Mouse (Mus musculus): Measurements from ENCODE around the gene Cnksr1.
A peak's percentile ranks its signal among the peaks of the same experiment; 100 is the strongest.

The Cnksr1 gene

GRCm38 (mm10) chr4:134252911-134253721 is 14.9 kb upstream of the Cnksr1 start:
- DNase-seq (ENCODE audit: extremely low spot score, low read depth, low spot score), result no peak

GRCm38 (mm10) chr4:134252131-134252910 is 14.1 kb upstream of the Cnksr1 start:
- no peak for DNase-seq (ENCODE audit: extremely low spot score, low read depth, low spot score)

DNA sequence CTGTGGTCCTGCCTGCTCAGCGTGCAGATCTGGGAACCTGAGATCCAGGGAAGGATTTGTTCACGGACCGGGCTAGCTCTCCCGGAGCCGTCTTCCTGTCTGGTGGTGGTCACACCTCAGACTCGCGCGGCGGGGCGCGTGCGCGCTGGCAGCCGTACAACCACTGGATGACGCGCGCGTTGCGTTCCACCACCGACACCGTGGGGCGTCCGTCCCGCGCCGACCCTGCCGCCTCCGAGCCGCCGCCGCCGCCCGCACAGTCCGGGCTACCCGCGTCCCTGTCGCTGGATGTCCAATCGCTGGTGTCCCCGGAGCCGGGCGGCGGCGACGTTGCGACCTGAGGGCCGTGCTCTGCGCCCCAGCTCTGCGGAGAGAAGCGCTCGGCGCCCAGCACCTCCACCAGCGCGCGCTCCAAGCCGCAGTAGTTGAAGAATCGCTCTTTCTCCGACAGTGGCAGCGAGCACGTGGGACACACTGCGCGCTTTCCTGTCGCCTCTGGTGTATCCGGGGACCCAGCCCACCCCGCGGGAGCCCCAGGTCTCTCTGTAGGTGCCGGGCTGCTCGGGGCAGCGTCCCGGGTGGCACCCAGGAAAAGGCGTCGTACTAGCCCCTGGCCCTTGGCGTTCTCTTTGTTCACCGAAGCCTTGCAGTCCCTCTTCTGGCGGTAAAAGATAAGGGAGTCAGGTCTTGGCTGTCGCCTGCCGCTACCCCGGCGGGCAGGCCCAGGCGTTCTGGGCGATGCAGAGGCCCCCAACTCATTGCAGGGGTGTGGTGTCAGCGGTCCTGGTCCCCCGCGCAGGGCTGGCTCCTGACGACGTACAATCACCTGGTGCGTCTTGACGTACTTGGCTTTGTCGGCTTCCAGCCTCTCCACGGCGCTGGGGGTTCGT is 13.3 kb upstream of the Cnksr1 start:
- no peak for DNase-seq (ENCODE audit: extremely low spot score, low read depth, low spot score)

- no peak for DNase-seq (ENCODE audit: extremely low spot score, low read depth, low spot score)
These were observed 12.7 kb upstream of the Cnksr1 start for GRCm38 (mm10) chr4:134250930-134251240.

DNA sequence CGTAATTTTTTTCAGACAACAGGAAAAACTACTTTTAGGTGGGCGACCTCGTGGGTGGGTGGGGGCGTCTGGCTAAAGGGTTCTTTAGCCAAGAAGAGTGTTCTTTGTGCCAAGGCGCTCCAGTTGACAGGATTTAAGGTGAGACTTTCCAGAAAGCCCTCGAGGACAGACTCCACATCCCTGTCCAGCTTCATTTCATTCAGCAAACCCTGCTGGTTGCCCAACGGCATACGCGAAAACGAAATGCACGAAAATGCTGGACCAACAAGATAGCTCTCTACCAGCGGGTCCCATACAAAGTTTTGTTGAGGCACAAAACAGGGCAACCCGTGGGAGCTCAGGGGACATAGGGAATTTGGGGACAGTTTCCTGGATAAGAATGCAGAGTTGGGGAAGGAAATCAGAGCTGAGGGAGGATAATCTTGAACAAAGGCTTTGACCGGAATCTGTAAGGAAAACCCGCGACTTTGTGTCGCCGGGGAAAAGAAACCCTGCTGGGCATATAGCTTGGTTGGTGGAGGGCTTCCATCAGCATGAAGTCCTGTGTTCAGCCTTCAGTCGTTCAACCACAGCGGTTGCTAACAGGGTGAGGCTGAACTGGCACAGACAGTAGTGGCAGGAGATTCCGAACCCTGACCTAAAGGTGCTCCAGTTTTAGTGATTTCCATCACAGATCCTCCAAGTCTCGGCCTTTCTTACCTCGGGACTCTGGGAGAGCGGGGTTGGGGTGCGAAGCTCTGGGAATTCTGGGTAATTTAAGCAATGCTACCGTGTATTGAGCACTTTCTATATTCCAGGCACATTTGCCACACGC is 12.1 kb upstream of the Cnksr1 start:
- no peak for DNase-seq (ENCODE audit: extremely low spot score, low read depth, low spot score)

DNA sequence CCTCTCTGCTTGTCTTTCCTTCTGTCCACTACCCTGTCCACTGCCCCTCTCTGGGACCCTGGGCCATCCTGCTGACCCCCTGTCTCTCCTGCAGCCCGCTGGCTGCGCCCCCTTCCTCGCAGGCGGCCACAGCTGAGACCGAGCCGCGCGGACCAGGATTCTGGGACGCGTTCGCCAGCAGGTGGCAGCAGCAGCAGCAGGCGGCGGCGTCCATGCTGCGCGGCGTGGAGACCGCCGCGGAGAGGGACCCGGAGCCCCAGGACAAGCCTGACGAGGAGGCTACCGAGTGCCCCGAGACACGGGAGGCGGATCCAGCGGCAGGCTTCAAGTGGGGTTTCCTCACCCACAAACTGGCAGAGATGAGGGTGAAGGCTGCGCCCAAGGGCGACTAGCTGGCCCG is 11.5 kb upstream of the Cnksr1 start:
- no peak for DNase-seq (ENCODE audit: extremely low spot score, low read depth, low spot score)

DNA sequence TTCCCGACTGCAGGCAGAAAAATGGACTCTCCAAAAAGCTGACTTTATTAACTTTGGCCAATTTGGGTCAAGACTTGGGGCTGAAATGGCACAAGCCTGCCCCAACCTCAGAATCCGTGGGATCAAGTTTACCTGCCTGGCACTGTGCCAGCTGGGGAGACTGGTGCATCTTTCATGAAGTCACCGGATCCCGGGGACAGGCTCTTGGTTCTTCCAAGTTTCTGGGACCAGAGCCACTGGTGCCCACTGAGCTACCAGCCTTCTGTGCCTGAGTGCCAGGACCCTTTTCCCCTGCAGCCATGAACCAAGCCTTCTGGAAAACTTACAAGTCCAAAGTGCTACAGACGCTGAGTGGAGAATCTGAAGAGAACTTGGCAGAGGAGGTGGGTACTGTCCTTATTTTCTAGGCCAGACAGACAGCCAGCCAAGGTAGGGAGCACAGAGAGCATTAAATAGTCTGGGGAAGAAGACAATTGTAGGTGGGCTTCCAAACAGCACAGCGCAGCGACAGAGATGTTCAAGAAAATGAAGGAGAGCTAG is 8.6 kb upstream of the Cnksr1 start, which contains the start of gene Gm30191:
Gene Gm30191, plus strand, starts transcription at position 217 of the 540 bp plus-strand sequence.
- DNase-seq (ENCODE audit: extremely low spot score, low read depth, low spot score), result no peak

DNA sequence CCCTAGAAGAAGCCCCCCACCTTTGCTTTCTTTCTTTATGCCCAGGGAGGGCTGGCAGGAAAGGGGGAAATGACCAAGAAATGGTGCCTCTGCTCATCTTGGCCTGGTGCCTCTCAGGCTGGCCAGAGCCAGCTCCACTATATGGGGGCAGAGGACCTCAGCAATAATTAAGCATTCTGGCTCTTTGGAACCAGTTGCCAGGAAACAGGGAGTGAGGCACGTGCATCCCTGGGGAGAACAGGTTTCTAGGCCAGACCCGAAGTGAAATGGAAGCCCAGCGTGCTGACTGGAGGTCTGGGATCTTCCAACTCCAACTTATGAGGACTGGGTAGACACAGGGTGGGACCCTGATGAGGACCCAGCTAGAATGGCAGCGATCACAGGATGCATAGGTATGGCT is 8.1 kb upstream of the Cnksr1 start:
- DNase-seq (ENCODE audit: extremely low spot score, low read depth, low spot score), result no peak

DNA sequence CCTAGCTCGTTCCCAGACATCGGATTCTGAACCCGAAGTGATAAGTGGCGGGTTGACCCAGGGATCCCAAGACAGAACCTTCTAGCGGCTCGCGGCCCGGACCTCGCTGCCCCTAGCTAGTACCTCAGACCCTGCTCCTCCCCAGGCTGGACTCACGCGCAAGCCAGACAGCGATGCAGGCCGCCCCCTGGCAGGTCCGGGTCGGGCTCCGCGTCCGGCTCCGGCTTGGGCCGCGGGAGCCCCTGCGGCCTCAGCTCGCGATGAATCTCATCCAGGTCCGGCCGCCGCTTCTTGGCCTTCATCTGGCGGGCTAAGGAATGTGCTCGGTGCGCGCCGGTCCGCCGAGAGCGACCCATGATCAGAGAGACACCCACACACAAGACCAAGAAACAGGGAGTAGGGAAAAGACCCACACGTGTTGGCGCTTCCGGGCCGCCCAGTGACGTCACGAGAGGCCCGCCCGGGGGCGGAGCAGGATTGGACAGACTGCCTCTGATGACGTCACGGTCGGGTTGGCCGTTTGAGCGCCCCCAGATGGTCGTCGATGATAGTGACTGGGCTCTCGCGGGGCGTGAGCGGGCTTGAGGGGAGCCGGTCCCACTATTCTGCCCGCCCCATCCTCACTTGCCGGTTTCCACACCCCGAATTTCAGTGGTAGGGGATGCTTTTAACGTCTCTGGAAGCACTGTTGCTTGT is 7.1 kb upstream of the Cnksr1 start, which contains the start of gene Zfp593:
Gene Zfp593, minus strand, starts transcription at position 445 of the 696 bp plus-strand sequence.
- DNase-seq (ENCODE audit: extremely low spot score, low read depth, low spot score), result peak; percentile 75

DNA sequence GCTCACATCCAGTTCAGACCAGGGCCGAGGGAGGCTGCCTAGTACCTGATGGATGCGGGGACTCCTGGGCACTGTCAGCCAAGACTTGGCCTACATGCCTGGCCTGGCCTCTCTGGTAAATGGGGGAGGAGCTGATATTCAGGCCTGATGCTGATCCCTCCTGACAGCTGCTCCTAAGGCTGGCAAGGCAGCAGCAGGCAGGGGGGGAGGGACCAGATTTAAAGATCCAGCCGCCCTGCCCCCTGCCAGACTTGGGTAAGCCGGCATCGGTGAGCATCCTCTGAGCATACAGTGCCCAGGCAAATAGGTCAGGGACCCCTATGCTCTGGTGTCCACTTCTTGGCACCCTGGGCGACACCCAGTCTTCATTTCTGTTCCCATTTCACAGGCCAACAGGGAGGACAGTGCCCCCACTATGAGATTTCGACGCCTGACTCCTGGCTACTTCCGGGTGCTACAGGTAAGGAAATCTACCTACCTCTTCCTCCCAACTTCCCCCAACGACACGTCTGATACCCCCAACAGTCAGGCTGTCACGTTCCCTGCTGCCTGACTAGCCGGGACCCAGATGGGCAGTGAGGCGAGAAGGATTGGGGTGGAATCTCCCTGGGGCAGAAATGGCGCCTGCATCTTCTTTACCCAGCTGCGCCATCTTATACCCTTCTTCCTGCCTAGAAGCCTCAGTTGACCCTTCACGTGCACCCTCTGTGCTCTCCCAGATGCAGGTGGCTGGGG is 5.5 kb upstream of the Cnksr1 start, which contains the start of gene E130218I03Rik:
Gene E130218I03Rik, plus strand, starts transcription at position 147 of the 735 bp plus-strand sequence.
- DNase-seq (ENCODE audit: extremely low spot score, low read depth, low spot score), result no peak

GRCm38 (mm10) chr4:134238686-134239085 is 487 bp upstream of the Cnksr1 start:
- DNase-seq (ENCODE audit: extremely low spot score, low read depth, low spot score), result no peak

GRCm38 (mm10) chr4:134237582-134238278 is 469 bp downstream of the Cnksr1 start:
- DNase-seq (ENCODE audit: extremely low spot score, low read depth, low spot score), result no peak

GRCm38 (mm10) chr4:134234876-134235275 is 3.3 kb downstream of the Cnksr1 start:
- DNase-seq (ENCODE audit: extremely low spot score, low read depth, low spot score), result no peak

DNA sequence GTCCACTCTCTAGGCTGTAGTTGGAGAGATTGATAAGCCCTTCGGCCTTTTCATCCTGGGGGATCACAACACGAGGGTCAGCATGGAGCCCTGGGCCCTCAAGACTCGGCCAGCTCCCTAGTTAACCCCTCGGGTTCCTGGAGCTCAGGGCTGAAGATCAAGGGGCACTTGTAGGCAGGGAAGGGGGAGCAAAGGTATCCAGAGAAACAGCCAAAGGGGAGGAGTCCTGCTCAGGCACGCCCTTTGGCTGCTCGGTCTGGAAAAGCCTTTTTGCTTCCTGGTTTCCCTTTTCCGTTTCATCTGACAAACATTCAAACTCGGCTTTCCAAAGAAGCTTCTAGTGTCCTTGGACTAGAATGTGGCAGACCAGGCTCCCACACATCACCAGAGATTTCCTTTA is 7.8 kb downstream of the Cnksr1 start:
- DNase-seq (ENCODE audit: extremely low spot score, low read depth, low spot score), result no peak

GRCm38 (mm10) chr4:134227194-134227593 is 11.0 kb downstream of the Cnksr1 start, which contains the start of gene Catsper4:
Catsper4 (minus strand) TSS chr4:134227383.
- no peak for DNase-seq (ENCODE audit: extremely low spot score, low read depth, low spot score)

DNA sequence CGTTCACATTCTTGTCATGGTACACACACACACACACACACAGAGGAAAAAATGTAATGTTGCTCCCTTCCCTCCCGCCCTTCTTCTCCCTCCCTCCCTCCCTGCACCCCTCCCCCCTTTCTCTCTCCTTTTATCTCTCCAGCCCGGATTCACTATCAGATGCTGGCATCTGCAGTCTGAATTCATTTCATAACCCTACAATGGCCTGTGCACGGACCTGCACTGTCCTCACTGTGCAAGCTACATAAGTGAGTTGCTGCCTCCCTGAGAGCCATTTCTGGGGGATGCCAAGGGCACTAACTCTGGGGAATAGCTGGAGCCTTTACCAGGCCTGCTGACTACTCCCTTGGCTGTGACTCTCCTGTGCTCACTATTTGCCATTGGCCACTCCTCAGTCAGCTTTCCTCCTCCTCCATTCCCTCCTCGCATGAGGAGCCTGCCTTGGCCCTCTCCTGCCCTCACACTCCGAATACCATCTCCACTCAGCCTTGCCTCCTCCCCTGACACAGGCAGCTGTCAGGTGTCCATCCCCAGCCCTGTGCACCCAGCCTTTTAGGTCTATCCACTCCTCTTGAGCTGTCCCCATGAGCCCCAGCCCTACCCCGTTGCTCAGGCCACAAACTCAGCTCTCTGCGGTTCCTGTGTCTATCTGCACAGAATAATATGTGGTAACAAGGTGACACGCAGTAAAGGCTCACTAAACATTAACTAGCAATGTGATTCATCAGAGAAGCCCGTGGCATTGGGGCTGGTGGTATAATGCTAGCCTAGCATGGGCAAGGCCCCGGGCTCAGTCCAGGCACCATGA is 15.2 kb downstream of the Cnksr1 start:
- no peak for DNase-seq (ENCODE audit: extremely low spot score, low read depth, low spot score)

GRCm38 (mm10) chr4:134206488-134207053 is 31.6 kb downstream of the Cnksr1 start:
- no peak for DNase-seq (ENCODE audit: extremely low spot score, low read depth, low spot score)
